Mouse (Mus musculus) hindbrain, embryonic 16.5 days (tissue): ENCODE results near the gene Cdk16. TPM values are rescaled to one million over a fixed set of nuclear protein-coding genes. Genes with fewer than 3 reads are reported as not detected.
"Not testable (repeated sequence)": the region's sequence is repeated elsewhere in the genome, so short reads cannot be mapped to it uniquely, and the experiment has no call there.

Experiments used
- ATAC-seq: fragments of 200-750 bp; cut with Nextera tagmentation; 2 replicates; pipeline ENCODE4 v1.8.0; 2017; ENCODE audit warnings: moderate TSS enrichment, moderate library complexity
- H3K27ac ChIP-seq: fragments of 300-500 bp; sonication (generic); 2 replicates; pipeline ENCODE4 v1.5.1; 2014; ENCODE audit warnings: low read depth, mild to moderate bottlenecking, control low read depth, low read length, moderate library complexity
- H3K27me3 ChIP-seq: fragments of 300-500 bp; sonication (generic); replicated peaks from 2 replicates; pipeline ENCODE4 v1.6.1; 2014; ENCODE audit warnings: low read length; ENCODE audit not compliant: control insufficient read depth, insufficient read depth
- H3K36me3 ChIP-seq: fragments of 300-500 bp; sonication (generic); 2 replicates; pipeline ENCODE4 v1.6.1; 2014; ENCODE audit warnings: mild to moderate bottlenecking, low read length, moderate library complexity, mixed read lengths; ENCODE audit not compliant: control insufficient read depth, insufficient read depth
- H3K4me1 ChIP-seq: fragments of 300-500 bp; sonication (generic); 2 replicates; pipeline ENCODE4 v1.6.1; 2014; ENCODE audit warnings: low read depth, low read length; ENCODE audit not compliant: control insufficient read depth, insufficient read depth
- H3K4me2 ChIP-seq: fragments of 300-500 bp; sonication (generic); 2 replicates; pipeline ENCODE4 v1.6.1; 2014; ENCODE audit warnings: mild to moderate bottlenecking, low read length, control low read depth, moderate library complexity
- H3K4me3 ChIP-seq: fragments of 300-500 bp; sonication (generic); 2 replicates; pipeline ENCODE4 v1.5.1; 2014; ENCODE audit warnings: mild to moderate bottlenecking, low read length, control low read depth, moderate library complexity
- H3K9ac ChIP-seq: fragments of 300-500 bp; sonication (generic); 2 replicates; pipeline ENCODE4 v1.6.1; 2014; ENCODE audit warnings: low read depth, mild to moderate bottlenecking, control low read depth, low read length, moderate library complexity
- H3K9me3 ChIP-seq: fragments of 300-500 bp; sonication (generic); 2 replicates; pipeline ENCODE4 v1.6.1; 2014; ENCODE audit warnings: mild to moderate bottlenecking, low read length, moderate library complexity; ENCODE audit not compliant: control insufficient read depth
- WGBS: fragments of 180-500 bp; shearing (Covaris S2); extraction: QIAGEN DNeasy Blood & Tissue Kit; methylation state at CpG from one replicate; pipeline ENCODE4 v1.1.7; 2014; 5-methylcytosine and 5-hydroxymethylcytosine counted together
- polyA plus RNA-seq: library from polyadenylated mRNA; unstranded; fragments of >200 nt; fragmentation: Nextera tagmentation; extraction: Ambion mirVana; gene quantifications from 2 replicates; pipeline ENCODE4 v1.2.1, GENCODE M21; 2015

Cdk16 gene
- polyA plus RNA-seq, 1 experiment from 2014 or later = 153 TPM

DNA sequence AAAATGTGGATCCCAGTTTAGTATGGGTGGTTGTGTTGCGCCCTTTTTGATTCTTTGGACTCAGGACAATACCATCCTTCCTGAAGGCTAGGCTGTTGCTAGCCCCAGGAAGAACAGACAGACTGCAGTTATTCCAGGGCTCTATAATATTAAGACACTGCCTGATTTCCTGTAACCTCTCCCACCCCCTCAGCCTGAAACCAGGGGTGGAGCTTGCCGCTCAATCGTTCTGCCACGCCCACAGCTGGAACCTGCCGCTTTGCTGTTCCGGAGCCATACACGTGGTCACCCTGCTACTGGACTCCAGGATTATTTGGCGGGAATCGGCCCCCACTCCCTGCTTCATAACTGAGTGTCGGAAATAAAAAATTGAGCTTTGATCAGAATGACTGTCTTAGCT is 42.3 kb downstream of the Cdk16 start:
- 47% methylated on average over 10 of the region's 10 CpGs for WGBS
- H3K27ac ChIP-seq, H3K9me3 ChIP-seq, ATAC-seq, H3K4me1 ChIP-seq, H3K36me3 ChIP-seq, H3K27me3 ChIP-seq, H3K4me2 ChIP-seq, H3K4me3 ChIP-seq, H3K9ac ChIP-seq: not testable (repeated sequence)

DNA sequence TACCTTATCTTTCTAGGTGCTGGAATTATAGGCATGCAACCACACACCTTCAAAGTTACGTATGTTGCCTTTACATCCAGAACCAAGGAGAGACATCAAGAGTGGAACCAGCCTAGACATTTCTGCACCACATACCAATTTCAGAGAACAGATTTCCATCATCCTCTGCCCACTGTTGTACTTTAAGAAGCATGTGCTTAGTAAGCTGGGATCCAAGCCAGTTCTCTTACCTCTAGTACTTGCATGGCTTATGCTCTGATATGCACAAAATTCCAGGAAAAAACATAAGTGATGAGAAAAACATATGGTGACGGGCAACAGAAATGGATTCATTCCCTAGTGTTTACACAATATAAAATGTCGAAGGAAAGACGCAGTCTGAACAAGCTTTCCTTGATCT is 48.7 kb downstream of the Cdk16 start:
- no peak for ATAC-seq
- H3K4me1 ChIP-seq = no peaks in the 10 kb centered on the region
- H3K4me3 ChIP-seq = no peak overlapping the region
- H3K27ac ChIP-seq = no peak overlapping the region
- no peak overlapping the region for H3K9ac ChIP-seq
- no peak overlapping the region for H3K4me2 ChIP-seq
- H3K9me3 ChIP-seq = no peaks in the 10 kb centered on the region
- H3K27me3 ChIP-seq = no peaks in the 10 kb centered on the region
- 92% methylated on average over 4 of the region's 4 CpGs for WGBS
- no peaks in the 10 kb centered on the region for H3K36me3 ChIP-seq

DNA sequence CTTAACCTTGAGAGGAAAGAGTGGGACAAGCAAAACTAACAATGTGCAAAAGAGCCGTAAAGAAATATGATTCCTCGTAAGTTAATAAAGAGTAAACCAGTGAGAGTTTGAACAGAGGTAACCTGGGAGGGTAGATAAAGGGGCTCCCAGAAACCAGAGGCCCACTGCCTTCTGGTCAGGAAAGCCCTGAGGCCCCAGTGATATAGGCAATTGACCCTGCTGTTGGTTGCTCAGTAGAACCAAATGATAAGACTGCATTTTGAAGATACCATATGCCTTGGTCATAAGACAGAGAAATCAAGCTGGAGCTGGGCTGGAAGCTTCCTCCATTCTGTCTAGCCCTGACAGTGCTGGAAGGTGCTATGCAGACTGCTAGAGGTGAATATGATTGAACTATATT is 61.1 kb downstream of the Cdk16 start:
- 97% methylated on average over 2 of the region's 2 CpGs for WGBS
- H3K27me3 ChIP-seq = no peaks in the 10 kb centered on the region
- no peak overlapping the region for H3K4me2 ChIP-seq
- no peaks in the 10 kb centered on the region for H3K9me3 ChIP-seq
- no peak overlapping the region for H3K4me3 ChIP-seq
- no peak for ATAC-seq
- H3K4me1 ChIP-seq = no peaks in the 10 kb centered on the region
- H3K36me3 ChIP-seq = no peaks in the 10 kb centered on the region
- H3K27ac ChIP-seq = no peak overlapping the region
- no peak overlapping the region for H3K9ac ChIP-seq

Other genes starting within 250 kb of the Cdk16 start
- gene Rgn, start 138.2 kb upstream of the Cdk16 start, polyA plus RNA-seq = 0.54 and 0.93 TPM in 2 replicates
- 48.1 and 52.9 TPM in 2 replicates for gene Rbm10, start 70.5 kb upstream of the Cdk16 start, polyA plus RNA-seq
- 214 and 250 TPM in 2 replicates for gene Ndufb11, start 70.3 kb upstream of the Cdk16 start, polyA plus RNA-seq
- 350 and 371 TPM in 2 replicates for gene Uba1, start 29.6 kb upstream of the Cdk16 start, polyA plus RNA-seq
- gene Usp11, start 16.0 kb downstream of the Cdk16 start, polyA plus RNA-seq = 97.8 and 110 TPM in 2 replicates
- 388 and 428 TPM in 2 replicates for gene Araf, start 109.9 kb downstream of the Cdk16 start, polyA plus RNA-seq
- gene Timp1, start 182.2 kb downstream of the Cdk16 start, polyA plus RNA-seq = 3.1 and 6.0 TPM in 2 replicates
- gene Syn1, start 233.1 kb downstream of the Cdk16 start, polyA plus RNA-seq = 76.9 and 100 TPM in 2 replicates
- 4.0 and 5.6 TPM in 2 replicates for gene Cfp, start 243.6 kb downstream of the Cdk16 start, polyA plus RNA-seq